Mouse (Mus musculus): ENCODE results near the gene Pitpnm3.

Pitpnm3 gene

GRCm38 (mm10) chr11:72134536-72135382 is 819 bp downstream of the Pitpnm3 start:
- DNase-seq, result peak; percentile 17

GRCm38 (mm10) chr11:72133075-72133474 is 2.5 kb downstream of the Pitpnm3 start:
- DNase-seq, result no peak

GRCm38 (mm10) chr11:72132266-72132665 is 3.3 kb downstream of the Pitpnm3 start:
- DNase-seq, result peak; percentile 76

- DNase-seq, result peak; percentile 13
These were observed 3.9 kb downstream of the Pitpnm3 start for GRCm38 (mm10) chr11:72131697-72132096.

- no peak for DNase-seq
These were observed 4.7 kb downstream of the Pitpnm3 start for GRCm38 (mm10) chr11:72130905-72131304.

- DNase-seq, result no peak
These were observed 5.1 kb downstream of the Pitpnm3 start for GRCm38 (mm10) chr11:72130472-72130871.

- DNase-seq, result peak; percentile 27
These were observed 5.6 kb downstream of the Pitpnm3 start for GRCm38 (mm10) chr11:72130021-72130420.

- no peak for DNase-seq
These were observed 6.3 kb downstream of the Pitpnm3 start for GRCm38 (mm10) chr11:72129032-72129894.

- DNase-seq, result no peak
These were observed 8.0 kb downstream of the Pitpnm3 start for GRCm38 (mm10) chr11:72127450-72128189.

- DNase-seq, result no peak
These were observed 9.8 kb downstream of the Pitpnm3 start for GRCm38 (mm10) chr11:72125781-72126180.

GRCm38 (mm10) chr11:72123531-72123930 is 12.0 kb downstream of the Pitpnm3 start:
- no peak for DNase-seq

- no peak for DNase-seq
These were observed 15.2 kb downstream of the Pitpnm3 start for GRCm38 (mm10) chr11:72120354-72120753.

- DNase-seq, result no peak
These were observed 16.9 kb downstream of the Pitpnm3 start for GRCm38 (mm10) chr11:72118630-72119029.

- DNase-seq, result no peak
These were observed 22.3 kb downstream of the Pitpnm3 start for GRCm38 (mm10) chr11:72113296-72113695.

- DNase-seq, result no peak
These were observed 24.9 kb downstream of the Pitpnm3 start for GRCm38 (mm10) chr11:72110726-72111125.

- DNase-seq, result no peak
These were observed 31.4 kb downstream of the Pitpnm3 start for GRCm38 (mm10) chr11:72104223-72104622.

GRCm38 (mm10) chr11:72103530-72103929 is 32.0 kb downstream of the Pitpnm3 start:
- DNase-seq, result no peak

GRCm38 (mm10) chr11:72100996-72101395 is 34.6 kb downstream of the Pitpnm3 start:
- DNase-seq, result no peak

GRCm38 (mm10) chr11:72099181-72099580 is 36.4 kb downstream of the Pitpnm3 start:
- DNase-seq, result no peak

GRCm38 (mm10) chr11:72098027-72098426 is 37.6 kb downstream of the Pitpnm3 start:
- DNase-seq, result no peak

- no peak for DNase-seq
These were observed 39.6 kb downstream of the Pitpnm3 start for GRCm38 (mm10) chr11:72095994-72096393.

- peak; percentile 18 for DNase-seq
These were observed 41.1 kb downstream of the Pitpnm3 start for GRCm38 (mm10) chr11:72094442-72094841.

- no peak for DNase-seq
These were observed 43.2 kb downstream of the Pitpnm3 start for GRCm38 (mm10) chr11:72092390-72092789.
